Mouse (Mus musculus): ENCODE measurements at regions not wholly inside any gene's neighbourhood (a gene's known extent, or its start where the extent isn't known, plus 50 kb on each side); places are given as distances from the start of the nearest gene placed in this dataset.

GRCm38 (mm10) chr15:50403883-50404282 lies 3480.8 kb upstream of the Gm7489 start:
- TF ChIP-seq CTCF (IDR thresholded peaks at IDR 0.05; ENCODE audit: low read depth) (no peak), EP300 (IDR thresholded peaks at IDR 0.05; ENCODE audit: low read depth) (no peak)

Data from liver, embryonic 14.5 days (tissue).